Mouse (Mus musculus) MEL (cell line): Measurements from ENCODE around the gene Usp5. TPM values are rescaled to one million over a fixed set of nuclear protein-coding genes. Genes with fewer than 3 reads are reported as not detected.
A peak's percentile ranks its signal among the peaks of the same experiment; 100 is the strongest.
"Not testable (repeated sequence)": the region's sequence is repeated elsewhere in the genome, so short reads cannot be mapped to it uniquely, and the experiment has no call there.

ENCODE experiments used
- DNase-seq: peaks from one replicate; pipeline ENCODE4 v3.0.0; 2011; ENCODE audit warnings: low read depth, low spot score
- H3K27ac ChIP-seq: 2 replicates; pipeline ENCODE4 v1.5.1; 2012; ENCODE audit warnings: low read depth, mild to moderate bottlenecking, control low read depth, low read length, moderate library complexity; ENCODE audit not compliant: control insufficient read depth
- H3K27me3 ChIP-seq, 2 experiments: fragments of 150-350 bp in 1 of 2; sonication (generic) in 1 of 2; 2 replicates each; pipeline ENCODE4 v1.6.1; 2012; ENCODE audit warnings: low read length in 2 of 2, mild to moderate bottlenecking in 2 of 2, improper control_type of control experiment in 1 of 2, moderate library complexity in 1 of 2; ENCODE audit not compliant: insufficient read depth in 2 of 2, control insufficient read depth in 1 of 2
- H3K36me3 ChIP-seq, 2 experiments: 2 replicates each; pipeline ENCODE4 v1.6.1; 2012 to 2014; ENCODE audit warnings: low read length in 2 of 2, improper control_type of control experiment in 1 of 2, inconsistent platforms in 1 of 2, mild to moderate bottlenecking in 1 of 2; ENCODE audit not compliant: insufficient read depth in 2 of 2, control insufficient read depth in 1 of 2
- H3K4me1 ChIP-seq, 2 experiments: fragments of 150-350 bp in 1 of 2; sonication (generic) in 1 of 2; 2 replicates each; pipeline ENCODE4 v1.6.1; 2012; ENCODE audit warnings: low read length in 2 of 2, improper control_type of control experiment in 1 of 2, mild to moderate bottlenecking in 1 of 2; ENCODE audit not compliant: insufficient read depth in 2 of 2, control insufficient read depth in 1 of 2
- H3K4me3 ChIP-seq, 2 experiments: fragments of 150-350 bp in 1 of 2; sonication (generic) in 1 of 2; 2 replicates each; pipeline ENCODE4 v1.5.1; 2012; ENCODE audit warnings: low read depth in 2 of 2, low read length in 2 of 2, mild to moderate bottlenecking in 2 of 2, moderate library complexity in 2 of 2, control low read depth in 1 of 2, improper control_type of control experiment in 1 of 2; ENCODE audit not compliant: control insufficient read depth in 1 of 2, insufficient read depth in 1 of 2
- H3K79me2 ChIP-seq: 2 replicates; pipeline ENCODE4 v1.6.1; 2012; ENCODE audit warnings: mild to moderate bottlenecking, low read length, moderate library complexity; ENCODE audit not compliant: control insufficient read depth, poor library complexity, insufficient read depth
- H3K9ac ChIP-seq: 2 replicates; pipeline ENCODE4 v1.6.1; 2012; ENCODE audit warnings: low read depth, mild to moderate bottlenecking, control low read depth, low read length, moderate library complexity; ENCODE audit not compliant: control insufficient read depth, poor library complexity, severe bottlenecking
- H3K9me3 ChIP-seq: fragments of 150-350 bp; sonication (generic); replicated peaks from 2 replicates; pipeline ENCODE4 v1.6.1; 2012; ENCODE audit warnings: mild to moderate bottlenecking, low read length, improper control_type of control experiment, moderate library complexity; ENCODE audit not compliant: insufficient read depth
- E2F4 ChIP-seq: IDR thresholded peaks from 2 replicates; pipeline ENCODE4 v1.6.1; 2011; ENCODE audit warnings: low read depth, low read length, improper control_type of control experiment, borderline replicate concordance
- GABPA ChIP-seq: IDR thresholded peaks from 2 replicates; pipeline ENCODE4 v1.6.1; 2012; ENCODE audit warnings: low read depth, mild to moderate bottlenecking, inconsistent platforms, low read length, improper control_type of control experiment, moderate library complexity
- HCFC1 ChIP-seq: IDR thresholded peaks from 2 replicates; pipeline ENCODE4 v1.6.1; 2012; ENCODE audit warnings: low read depth, mild to moderate bottlenecking, inconsistent platforms, low read length, improper control_type of control experiment, moderate library complexity
- JUND ChIP-seq: IDR thresholded peaks from 2 replicates; pipeline ENCODE4 v1.6.1; 2011; ENCODE audit warnings: low read depth, mild to moderate bottlenecking, improper control_type of control experiment, low read length
- MYB ChIP-seq: IDR thresholded peaks from 2 replicates; pipeline ENCODE4 v1.6.1; 2011; ENCODE audit warnings: mild to moderate bottlenecking, low read depth, low read length, improper control_type of control experiment
- MYC ChIP-seq: IDR thresholded peaks from 2 replicates; pipeline ENCODE4 v1.6.1; 2011; ENCODE audit warnings: low read depth, mild to moderate bottlenecking, low read length, improper control_type of control experiment, moderate library complexity
- NRF1 ChIP-seq: IDR thresholded peaks from 2 replicates; pipeline ENCODE4 v1.6.1; 2014; ENCODE audit warnings: low read depth, mild to moderate bottlenecking, inconsistent platforms, low read length, improper control_type of control experiment, moderate library complexity; ENCODE audit not compliant: poor library complexity, insufficient read depth, severe bottlenecking
- RAD21 ChIP-seq: IDR thresholded peaks from 2 replicates; pipeline ENCODE4 v1.6.1; 2011; ENCODE audit warnings: mild to moderate bottlenecking, low read depth, low read length, improper control_type of control experiment
- SIN3A ChIP-seq: IDR thresholded peaks from 2 replicates; pipeline ENCODE4 v1.6.1; 2012; ENCODE audit warnings: low read length, improper control_type of control experiment, inconsistent platforms
- TAL1 ChIP-seq: IDR thresholded peaks from 2 replicates; pipeline ENCODE4 v1.6.1; 2012; ENCODE audit warnings: mild to moderate bottlenecking, inconsistent platforms, low read length, moderate library complexity, mixed read lengths
- TCF12 ChIP-seq: IDR thresholded peaks from 2 replicates; pipeline ENCODE4 v1.6.1; 2014; ENCODE audit warnings: low read depth, mild to moderate bottlenecking, inconsistent platforms, low read length, improper control_type of control experiment, moderate library complexity
- UBTF ChIP-seq: IDR thresholded peaks from 2 replicates; pipeline ENCODE4 v1.6.1; 2012; ENCODE audit warnings: low read depth, mild to moderate bottlenecking, inconsistent platforms, low read length, improper control_type of control experiment, moderate library complexity, borderline replicate concordance; ENCODE audit not compliant: insufficient read depth
- ZC3H11A ChIP-seq: IDR thresholded peaks from 2 replicates; pipeline ENCODE4 v1.6.1; 2012; ENCODE audit warnings: low read depth, mild to moderate bottlenecking, inconsistent platforms, low read length, improper control_type of control experiment
- ZKSCAN1 ChIP-seq: IDR thresholded peaks from 2 replicates; pipeline ENCODE4 v1.6.1; 2012; ENCODE audit warnings: low read depth, mild to moderate bottlenecking, inconsistent platforms, low read length, improper control_type of control experiment, moderate library complexity
- ZMIZ1 ChIP-seq: IDR thresholded peaks from 2 replicates; pipeline ENCODE4 v1.6.1; 2012; ENCODE audit warnings: low read depth, mild to moderate bottlenecking, inconsistent platforms, low read length, improper control_type of control experiment, moderate library complexity
- polyA plus RNA-seq, 2 experiments: library from polyadenylated mRNA; stranded (reverse) in 1 of 2; unstranded in 1 of 2; fragments of >175 nt in 1 of 2; fragments of >200 nt in 1 of 2; gene quantifications; 2 replicates each; pipeline versions ENCODE4 v1.2.1 to v1.2.4; 2012; ENCODE audit warnings: low replicate concordance in 2 of 2, low read depth in 1 of 2; ENCODE audit not compliant: insufficient read length in 2 of 2, insufficient read depth in 1 of 2, missing spikeins in 1 of 2
- total RNA-seq: library from RNA; depleted of rRNA; stranded (reverse); fragments of 300-350 nt; gene quantifications from 2 replicates; pipeline ENCODE4 v1.2.3, GENCODE M21; 2012

Gene Usp5
- total and polyA plus RNA-seq, 3 experiments: 102 to 129 TPM; not detected in 1

DNA sequence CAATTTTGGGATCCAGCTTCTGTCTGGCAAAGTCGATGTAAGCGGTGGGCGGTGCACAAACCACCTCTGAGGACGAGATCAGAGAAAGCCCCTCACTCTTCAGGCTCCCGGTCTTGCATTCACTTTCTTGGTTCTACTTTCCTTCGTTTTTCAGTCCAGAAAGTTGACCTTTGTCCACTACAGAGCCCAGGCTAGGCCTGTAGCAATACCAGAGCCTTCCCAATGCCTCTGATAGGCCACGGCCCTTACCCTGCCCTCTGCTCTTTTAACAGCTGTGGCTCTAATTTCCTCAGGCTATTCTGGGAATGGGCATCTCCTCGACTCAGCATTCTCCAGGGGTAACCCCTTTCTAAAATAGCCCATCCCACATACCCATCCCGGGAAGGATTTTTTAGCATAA, 16.4 kb downstream of the Usp5 start:
- H3K9ac ChIP-seq: peak overlapping the region; percentile 73
- TF ChIP-seq GABPA: no peak
- no peak for TF ChIP-seq SIN3A
- H3K4me3 ChIP-seq: peak overlapping the region; percentile 72 to 78
- peak overlapping the region; percentile 18; the same call in 1 of the 2 replicates for H3K27ac ChIP-seq
- H3K9me3 ChIP-seq: no peaks in the 10 kb centered on the region
- H3K27me3 ChIP-seq: no peaks in the 10 kb centered on the region
- H3K36me3 ChIP-seq: peaks cover 6 to 11% of the 10 kb centered on the region in 2 experiments
- H3K79me2 ChIP-seq: peaks cover 19% of the 10 kb centered on the region
- peaks cover 0 to 24% of the 10 kb centered on the region in 2 experiments; a peak in 3 of 4 replicates for H3K4me1 ChIP-seq
- no peak for DNase-seq

DNA sequence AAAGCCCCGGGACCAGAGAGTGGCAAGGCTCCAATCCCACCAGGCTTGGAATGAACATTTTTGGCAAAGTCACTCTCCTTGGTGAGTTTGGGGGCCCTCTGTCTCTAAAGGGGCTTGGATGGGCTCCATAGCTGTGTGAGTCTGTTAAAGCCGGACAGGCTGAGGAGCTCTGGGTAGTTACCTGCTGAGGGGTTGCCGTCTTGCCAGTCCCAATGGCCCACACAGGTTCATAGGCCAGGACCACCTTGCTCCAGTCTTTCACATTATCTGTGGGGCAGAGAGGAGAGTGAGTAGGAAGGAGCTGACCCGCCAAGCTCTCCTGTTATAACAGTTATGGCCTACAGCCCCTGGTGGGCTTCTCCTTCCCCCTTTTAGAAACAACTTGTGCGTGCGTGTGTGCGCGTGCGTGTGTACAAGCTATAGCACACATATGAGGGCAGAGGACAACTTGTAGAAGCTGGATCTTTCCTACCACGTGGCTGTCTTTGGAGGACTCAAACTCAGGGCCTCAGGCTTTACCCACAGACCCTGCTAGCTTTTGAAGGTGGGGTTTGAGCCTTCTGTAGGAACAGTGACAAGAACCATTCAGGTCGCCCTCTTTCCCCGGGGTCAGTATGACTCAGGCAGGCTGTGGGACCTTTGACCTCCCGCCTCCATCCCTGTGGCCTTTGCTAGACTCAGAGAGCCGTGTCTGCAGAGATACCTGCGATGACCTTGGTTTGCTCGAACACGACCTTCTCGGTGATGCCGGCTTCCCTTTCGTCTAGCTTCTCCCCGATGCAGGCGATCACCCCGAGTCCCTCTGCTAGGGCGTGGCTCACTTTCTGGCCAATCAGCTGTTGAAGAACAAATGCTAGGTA, 17.4 kb downstream of the Usp5 start:
- Histone ChIP-seq H3K36me3 (peaks cover 6 to 11% of the 10 kb centered on the region in 2 experiments), H3K27ac (no peak overlapping the region), H3K27me3 (no peaks in the 10 kb centered on the region), H3K9me3 (no peaks in the 10 kb centered on the region), H3K4me1 (peaks cover 0 to 27% of the 10 kb centered on the region in 2 experiments; a peak in 3 of 4 replicates), H3K79me2 (peaks cover 19% of the 10 kb centered on the region), H3K9ac (no peak overlapping the region), H3K4me3 (peak overlapping the region; percentile 72 to 78; a peak in 3 of 4 replicates)
- DNase-seq: peak; percentile 34
- TF ChIP-seq E2F4 (no peak), NRF1 (no peak), RAD21 (no peak), UBTF (no peak), TCF12 (no peak), MYB (no peak), JUND (no peak), MYC (no peak), ZKSCAN1 (no peak)

DNA sequence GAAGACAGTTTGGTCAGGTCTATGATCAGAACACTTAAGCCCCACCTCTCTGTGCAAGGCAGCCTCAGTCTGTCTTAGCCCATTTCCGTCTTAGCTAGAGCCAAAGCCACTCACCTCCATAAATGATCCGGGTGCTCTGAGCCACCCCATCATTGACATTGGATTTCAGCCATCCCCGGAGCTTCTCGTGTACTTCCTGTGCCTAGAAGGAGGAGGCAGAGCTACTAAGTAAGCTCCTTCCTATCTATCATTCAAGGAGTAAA, 17.9 kb downstream of the Usp5 start:
- H3K27me3 ChIP-seq: no peaks in the 10 kb centered on the region
- H3K79me2 ChIP-seq: peaks cover 19% of the 10 kb centered on the region
- peak; percentile 22 for DNase-seq
- no peak overlapping the region for H3K9ac ChIP-seq
- H3K9me3 ChIP-seq: no peaks in the 10 kb centered on the region
- TF ChIP-seq ZMIZ1: no peak
- no peak for TF ChIP-seq HCFC1
- no peak for TF ChIP-seq ZC3H11A
- TF ChIP-seq TAL1: no peak
- TF ChIP-seq JUND: no peak
- peaks cover 4 to 15% of the 10 kb centered on the region in 2 experiments for H3K36me3 ChIP-seq
- peaks cover 0 to 33% of the 10 kb centered on the region in 2 experiments; a peak in 3 of 4 replicates for H3K4me1 ChIP-seq
- H3K4me3 ChIP-seq: no peak overlapping the region
- no peak overlapping the region for H3K27ac ChIP-seq

DNA sequence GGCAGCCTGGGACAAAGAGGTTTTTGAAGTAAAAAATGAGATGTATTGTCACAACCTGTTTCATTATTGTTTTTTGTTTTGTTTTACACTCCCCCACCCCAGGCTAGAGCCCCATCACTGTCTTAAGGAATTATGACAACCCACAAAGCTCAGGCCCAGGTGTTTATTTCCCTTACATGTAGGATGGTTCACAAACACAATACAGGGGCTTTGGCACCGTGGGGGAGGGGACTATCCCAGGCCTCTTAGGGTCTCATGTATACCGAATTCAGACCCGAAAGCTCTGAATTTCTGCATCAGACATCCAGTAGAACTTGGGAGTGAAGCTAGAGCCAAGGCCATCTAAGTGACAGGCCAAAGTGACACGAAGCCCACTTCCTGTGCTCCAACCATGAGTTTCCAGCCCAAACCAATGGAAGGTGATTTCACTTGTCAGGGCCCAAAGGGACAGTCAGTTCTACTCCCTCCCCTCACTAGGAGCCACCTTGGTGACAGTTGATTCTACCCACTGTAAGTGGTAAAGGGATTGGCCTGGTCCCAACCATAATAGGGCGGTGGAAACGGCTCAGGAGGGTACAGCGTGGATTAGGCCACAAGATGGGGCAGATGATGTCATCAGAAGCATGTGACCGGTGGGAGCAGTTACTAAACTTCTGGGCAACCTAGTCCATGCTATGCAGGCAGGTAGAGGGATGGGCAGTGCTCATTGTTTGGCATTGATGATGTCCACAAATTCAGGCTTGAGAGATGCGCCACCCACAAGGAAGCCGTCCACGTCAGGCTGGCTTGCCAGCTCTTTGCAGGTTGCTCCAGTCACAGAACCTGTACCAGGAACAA, 18.5 kb downstream of the Usp5 start:
- H3K27me3 ChIP-seq, H3K27ac ChIP-seq, H3K9me3 ChIP-seq, H3K4me3 ChIP-seq, H3K9ac ChIP-seq: not testable (repeated sequence)
- Histone ChIP-seq H3K4me1 (peaks cover 0 to 34% of the 10 kb centered on the region in 2 experiments; a peak in 3 of 4 replicates), H3K36me3 (peaks cover 4 to 16% of the 10 kb centered on the region in 2 experiments), H3K79me2 (peaks cover 19% of the 10 kb centered on the region)
- peak; percentile 21 for DNase-seq
